ENCODE assay signal across 17 mouse cellular contexts in the genomic region with DNA sequence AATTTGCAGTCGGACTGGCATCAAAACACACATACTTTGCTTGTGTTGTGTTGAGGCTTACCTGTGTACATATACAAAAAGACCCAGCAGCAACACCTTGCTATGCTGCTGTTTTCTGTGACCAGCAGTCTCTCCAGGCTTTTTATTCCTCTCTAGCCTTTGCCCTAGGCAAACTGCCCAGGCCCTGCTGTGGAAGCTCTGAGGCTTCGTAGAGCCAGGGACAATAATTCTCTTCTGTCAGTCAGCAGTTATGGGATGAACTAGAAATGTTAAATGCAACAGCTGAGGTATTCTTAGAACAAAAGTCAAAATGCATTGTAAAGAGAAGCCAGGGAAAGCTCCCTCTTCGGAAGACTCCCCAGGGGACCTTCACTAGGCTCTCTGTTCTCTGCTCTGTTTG.
A peak's percentile ranks its signal among the peaks of the same experiment; 100 is the strongest.
DNase-seq lines count a peak whose midpoint lies in the region; ATAC-seq and TF ChIP-seq lines count a peak whose summit lies in the region.
"Had no signal": no experiment of that assay in that cellular context is flagged by ENCODE, and none has a peak within 500 bp of the region (broad histone marks: within the 10 kb centered on the region; RNA-seq: fewer than 3 reads in every experiment).

No protein-coding gene starts in this region.

- WGBS in midbrain, embryonic 14.5 days, result 54% methylated on average over 3 of the region's 3 CpGs
- 56% methylated on average over 3 of the region's 3 CpGs for WGBS in midbrain, embryonic 13.5 days
- WGBS in kidney, postnatal 0 days, result 57% methylated on average over 3 of the region's 3 CpGs
- 56% methylated on average over 3 of the region's 3 CpGs for WGBS in forebrain, embryonic 12.5 days

- H3K27ac ChIP-seq in gastrocnemius, adult 2 months, result no peak overlapping the region
- no peak overlapping the region for H3K27ac ChIP-seq in midbrain, embryonic 14.5 days (replicated peaks; ENCODE audit: low read depth, low read length)
- no peak overlapping the region for H3K27ac ChIP-seq in midbrain, embryonic 13.5 days
- H3K27ac ChIP-seq in kidney, postnatal 0 days, result no peak overlapping the region
- H3K27ac ChIP-seq in forebrain, embryonic 12.5 days, result no peak overlapping the region
- H3K27ac ChIP-seq: embryonic facial prominence, embryonic 12.5 days; forebrain, embryonic 15.5 days had no signal

- no peak overlapping the region for H3K4me2 ChIP-seq in midbrain, embryonic 14.5 days (ENCODE audit: low read length)
- no peak overlapping the region for H3K4me2 ChIP-seq in midbrain, embryonic 13.5 days (replicated peaks)
- H3K4me2 ChIP-seq in kidney, postnatal 0 days (ENCODE audit: low read length), result no peak overlapping the region
- H3K4me2 ChIP-seq in forebrain, embryonic 12.5 days, result no peak overlapping the region
- H3K4me2 ChIP-seq: embryonic facial prominence, embryonic 12.5 days; forebrain, embryonic 15.5 days had no signal

- H3K36me3 ChIP-seq in midbrain, embryonic 14.5 days (ENCODE audit: control insufficient read depth, insufficient read depth, low read length), result no peaks in the 10 kb centered on the region
- no peaks in the 10 kb centered on the region for H3K36me3 ChIP-seq in midbrain, embryonic 13.5 days
- H3K36me3 ChIP-seq in kidney, postnatal 0 days (ENCODE audit: insufficient read depth, low read length), result no peaks in the 10 kb centered on the region
- no peaks in the 10 kb centered on the region for H3K36me3 ChIP-seq in forebrain, embryonic 12.5 days (replicated peaks)
- H3K36me3 ChIP-seq: embryonic facial prominence, embryonic 12.5 days; forebrain, embryonic 15.5 days had no signal

- no peaks in the 10 kb centered on the region for H3K9me3 ChIP-seq in midbrain, embryonic 14.5 days (ENCODE audit: control insufficient read depth, low read length)
- no peaks in the 10 kb centered on the region for H3K9me3 ChIP-seq in midbrain, embryonic 13.5 days
- H3K9me3 ChIP-seq in kidney, postnatal 0 days (replicated peaks; ENCODE audit: low read length), result no peaks in the 10 kb centered on the region
- H3K9me3 ChIP-seq in forebrain, embryonic 12.5 days, result no peaks in the 10 kb centered on the region
- H3K9me3 ChIP-seq: embryonic facial prominence, embryonic 12.5 days; forebrain, embryonic 15.5 days had no signal

- no peak overlapping the region for H3K4me3 ChIP-seq in gastrocnemius, adult 2 months
- no peak overlapping the region for H3K4me3 ChIP-seq in midbrain, embryonic 14.5 days (replicated peaks; ENCODE audit: low read depth, low read length)
- H3K4me3 ChIP-seq in midbrain, embryonic 13.5 days (replicated peaks), result no peak overlapping the region
- H3K4me3 ChIP-seq in kidney, postnatal 0 days (replicated peaks; ENCODE audit: low read depth, low read length), result no peak overlapping the region
- no peak overlapping the region for H3K4me3 ChIP-seq in forebrain, embryonic 12.5 days (replicated peaks)
- H3K4me3 ChIP-seq: embryonic facial prominence, embryonic 12.5 days; forebrain, embryonic 15.5 days had no signal

- H3K27me3 ChIP-seq in midbrain, embryonic 14.5 days (ENCODE audit: control insufficient read depth, insufficient read depth, low read length), result no peaks in the 10 kb centered on the region
- H3K27me3 ChIP-seq in midbrain, embryonic 13.5 days, result no peaks in the 10 kb centered on the region
- H3K27me3 ChIP-seq in kidney, postnatal 0 days (ENCODE audit: insufficient read depth, low read length), result no peaks in the 10 kb centered on the region
- no peaks in the 10 kb centered on the region for H3K27me3 ChIP-seq in forebrain, embryonic 12.5 days
- H3K27me3 ChIP-seq: embryonic facial prominence, embryonic 12.5 days; forebrain, embryonic 15.5 days had no signal

- intact Hi-C loops in gastrocnemius, postnatal 14 days (cut with DNase I; ENCODE audit: low total_unique reads), result no loop called here
- intact Hi-C loops in gastrocnemius, adult 2 months (cut with DNase I), result no loop called here

- no peak for TF ChIP-seq CTCF in gastrocnemius, adult 2 months (IDR thresholded peaks at IDR 0.05)
- no peak for TF ChIP-seq CTCF in kidney, postnatal 0 days (IDR thresholded peaks at IDR 0.05; ENCODE audit: low read depth)

- no peak overlapping the region for H3K9ac ChIP-seq in midbrain, embryonic 14.5 days (replicated peaks; ENCODE audit: low read length)
- H3K9ac ChIP-seq in midbrain, embryonic 13.5 days (replicated peaks), result no peak overlapping the region
- H3K9ac ChIP-seq in kidney, postnatal 0 days (ENCODE audit: low read depth, low read length), result no peak overlapping the region
- H3K9ac ChIP-seq in forebrain, embryonic 12.5 days, result no peak overlapping the region
- H3K9ac ChIP-seq: embryonic facial prominence, embryonic 12.5 days; forebrain, embryonic 15.5 days had no signal

- DNase-seq in gastrocnemius, postnatal 14 days, result peak; percentile 6
- DNase-seq in gastrocnemius, adult 2 months, result no peak
- peak; percentile 12 for DNase-seq in midbrain, embryonic 14.5 days
- DNase-seq in kidney, postnatal 0 days (ENCODE audit: low spot score), result peak; percentile 78
- DNase-seq in kidney, postnatal 36 days, result peak; percentile 32 to 68
- DNase-seq: cerebellum, adult 9-10 months; heart, postnatal 4 days; left cerebral cortex, postnatal 4 days; liver had no signal

- no peak for ATAC-seq in midbrain, embryonic 14.5 days (ENCODE audit: low FRiP score, low TSS enrichment)
- no peak for ATAC-seq in midbrain, embryonic 13.5 days
- no peak for ATAC-seq in kidney, postnatal 0 days (replicated peaks; ENCODE audit: low FRiP score, low read depth)
- ATAC-seq in forebrain, embryonic 12.5 days (ENCODE audit: low FRiP score), result no peak
- ATAC-seq: forebrain, embryonic 15.5 days; hindbrain, embryonic 16.5 days; intestine, embryonic 16.5 days; lung, postnatal 0 days; midbrain, embryonic 16.5 days had no signal

- no peaks in the 10 kb centered on the region for H3K4me1 ChIP-seq in midbrain, embryonic 14.5 days (ENCODE audit: control insufficient read depth, insufficient read depth, low read length)
- H3K4me1 ChIP-seq in midbrain, embryonic 13.5 days (replicated peaks), result no peaks in the 10 kb centered on the region
- H3K4me1 ChIP-seq in kidney, postnatal 0 days (replicated peaks; ENCODE audit: insufficient read depth, low read length), result 0 out of 2 replicates have a peak, but pooled peaks cover 4% of the 10 kb centered on the region
- no peaks in the 10 kb centered on the region for H3K4me1 ChIP-seq in forebrain, embryonic 12.5 days
- H3K4me1 ChIP-seq: embryonic facial prominence, embryonic 12.5 days; forebrain, embryonic 15.5 days had no signal
